Mouse (Mus musculus) natural killer cell, adult 2 months (primary cell): Measurements from ENCODE around the gene Atp6ap1.

Experiments
- DNase-seq, 2 experiments: peaks; one replicate each; pipeline ENCODE4 v3.0.0; 2022; ENCODE audit warnings: low spot score in 2 of 2

Atp6ap1 gene

GRCm38 (mm10) chrX:74296538-74297448 lies at the start of gene Atp6ap1:
Gene Atp6ap1, plus strand, starts transcription at chrX:74297097.
- peak; percentile 90 to 94 for DNase-seq

DNA sequence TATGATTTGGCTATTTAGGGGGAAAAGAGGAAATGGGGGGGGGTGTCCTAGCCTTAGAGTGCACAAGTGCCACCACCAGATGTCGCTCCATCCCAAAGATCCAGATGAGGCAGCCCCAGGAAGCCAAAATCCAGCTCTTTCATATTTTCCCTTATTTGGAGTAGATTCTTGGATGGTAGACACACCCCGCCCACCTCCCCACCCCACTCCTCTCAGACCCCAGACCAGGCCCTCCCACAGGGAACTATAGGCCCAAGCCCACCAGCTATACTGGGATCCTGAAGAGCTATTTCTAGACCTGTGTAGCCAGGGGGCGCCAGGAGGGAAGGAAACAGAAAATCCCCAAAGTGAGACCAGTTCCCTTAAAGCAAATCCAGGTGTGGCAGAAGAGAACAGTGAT lies 48.2 kb upstream of the Atp6ap1 start:
- DNase-seq: peak; percentile 23 to 44

DNA sequence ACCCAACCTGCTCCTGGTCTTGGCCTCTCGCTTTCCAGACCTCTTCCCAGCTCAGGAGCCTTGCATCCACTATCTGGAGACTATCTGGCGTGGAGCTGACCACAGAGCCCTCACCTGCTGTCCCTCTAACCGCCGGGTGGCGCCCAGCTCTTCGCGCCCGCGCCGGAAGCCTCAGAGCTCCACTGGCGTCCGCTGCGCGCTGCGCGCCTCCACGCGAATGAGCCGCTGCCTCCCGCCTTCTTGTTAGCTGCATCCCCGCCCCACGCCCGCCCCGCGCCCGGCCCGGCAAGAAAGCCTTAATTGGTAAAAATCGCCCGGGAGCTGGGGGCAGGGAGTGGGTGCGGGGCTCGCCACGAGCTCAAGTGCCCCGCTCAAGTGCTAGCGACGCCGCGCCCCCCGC lies 47.3 kb upstream of the Atp6ap1 start, which contains the start of gene Flna:
TSS of gene Flna (minus strand) at position 206 of the 400 bp plus-strand sequence.
- peak; percentile 50 to 61 for DNase-seq

DNA sequence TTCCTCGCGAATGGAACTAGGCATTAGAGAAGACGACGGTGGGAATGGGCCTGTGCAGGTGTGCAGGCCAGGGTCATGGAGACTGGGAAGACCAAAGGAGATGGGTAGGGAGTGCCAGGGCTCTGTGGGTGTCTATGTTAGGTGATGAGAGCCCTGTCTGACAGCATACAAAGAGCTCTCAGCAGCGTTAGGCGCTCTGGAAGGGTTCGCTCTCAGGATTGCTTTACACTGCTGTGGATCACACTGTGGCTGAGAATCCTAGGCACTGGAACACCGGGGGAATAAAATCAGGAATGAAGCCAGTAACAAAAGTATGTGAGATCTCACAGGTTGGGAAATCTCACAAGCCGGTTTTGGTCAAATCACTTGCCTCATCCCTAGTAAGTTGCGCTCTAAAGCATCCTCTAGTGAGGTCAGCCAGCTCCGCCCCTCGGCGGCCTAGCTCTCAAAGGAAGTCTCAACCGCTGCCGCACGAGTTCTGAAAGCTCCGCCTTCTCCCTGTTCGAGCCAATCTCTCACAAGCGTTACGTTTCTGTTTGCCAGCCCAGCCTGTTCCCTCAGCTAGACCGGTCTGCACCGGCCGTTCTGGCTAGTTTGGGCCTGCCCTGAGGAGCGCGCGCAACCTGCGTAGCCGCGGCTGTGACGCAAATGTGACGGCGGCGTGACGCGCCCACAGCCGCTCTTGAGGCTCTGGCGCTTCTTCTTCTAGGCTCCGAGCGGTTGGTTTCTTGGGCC lies 42.6 kb upstream of the Atp6ap1 start, which contains the start of gene Emd:
TSS of gene Emd (plus strand) at position 535 of the 735 bp plus-strand sequence.
- DNase-seq: peak; percentile 91 to 93

GRCm38 (mm10) chrX:74254888-74255565 lies 41.9 kb upstream of the Atp6ap1 start:
- DNase-seq: peak in 1 of 2 experiments; percentile 8

- DNase-seq: no peak
Measured at GRCm38 (mm10) chrX:74257746-74258145, 39.2 kb upstream of the Atp6ap1 start.

DNA sequence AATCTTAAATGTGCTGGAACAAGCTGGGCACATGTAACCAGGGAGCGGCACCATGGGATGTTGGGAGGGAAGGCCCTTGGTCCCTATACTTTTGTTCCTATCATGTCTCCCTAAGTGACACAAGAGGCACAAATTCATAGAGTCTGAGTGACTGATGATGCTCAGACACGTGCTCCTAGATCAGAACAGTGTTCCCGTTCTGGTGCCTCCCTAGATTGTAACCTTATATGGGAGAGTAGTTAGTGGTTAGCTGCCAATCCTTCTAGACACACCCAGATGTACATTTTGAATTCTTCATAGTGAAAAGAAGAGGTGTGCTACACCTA lies 27.2 kb upstream of the Atp6ap1 start:
- DNase-seq: no peak

DNA sequence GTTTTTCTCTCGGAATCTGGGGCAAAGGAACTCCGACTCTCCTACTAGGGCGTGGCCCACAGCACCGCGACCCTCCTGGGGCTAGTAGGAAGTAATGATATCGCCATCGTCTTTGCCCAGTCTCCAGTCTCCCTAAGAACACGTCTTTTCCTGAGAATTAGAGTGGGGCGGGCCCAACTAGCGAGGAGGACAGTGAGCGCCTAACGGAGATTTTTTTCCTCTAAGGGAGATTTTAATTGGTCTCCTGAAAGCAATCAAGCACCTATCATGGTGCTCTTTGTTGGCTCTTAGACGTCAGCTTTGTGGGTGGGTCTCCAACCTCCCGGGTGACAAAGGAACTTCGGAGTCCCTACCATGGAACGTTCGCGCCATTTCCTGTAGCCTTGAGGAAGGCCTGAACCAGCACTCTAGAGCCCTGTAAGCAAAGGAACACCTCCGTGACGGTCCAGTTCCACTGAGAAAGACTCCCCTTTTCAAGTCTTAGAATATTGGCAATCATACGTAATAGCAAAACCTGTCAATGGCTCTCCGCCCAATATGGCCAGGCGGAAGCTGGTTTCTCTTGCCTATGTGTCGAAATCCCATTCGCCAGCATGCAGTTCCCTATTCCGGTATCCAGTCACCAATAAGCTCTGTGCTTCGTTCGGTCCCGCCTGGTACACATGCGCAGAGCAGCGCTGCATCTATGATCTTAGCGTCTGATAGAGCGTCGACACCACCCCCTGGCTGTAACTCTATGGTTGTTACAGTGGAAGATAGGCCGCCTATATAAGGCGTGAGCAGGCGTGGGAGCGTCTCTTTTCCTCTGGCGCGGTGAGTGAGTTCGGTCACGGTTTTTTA lies 26.6 kb upstream of the Atp6ap1 start, which contains the start of gene Rpl10:
TSS of gene Rpl10 (plus strand) at position 751 of the 840 bp plus-strand sequence.
- DNase-seq: peak; percentile 92 to 94

- peak; percentile 49 to 64 for DNase-seq
Measured at GRCm38 (mm10) chrX:74270902-74271551, 25.9 kb upstream of the Atp6ap1 start.

GRCm38 (mm10) chrX:74273422-74274322 lies 23.2 kb upstream of the Atp6ap1 start:
- no peak for DNase-seq

- no peak for DNase-seq
Measured at GRCm38 (mm10) chrX:74277916-74278315, 19.0 kb upstream of the Atp6ap1 start.

GRCm38 (mm10) chrX:74281041-74281731 lies 15.7 kb upstream of the Atp6ap1 start:
- DNase-seq: no peak

DNA sequence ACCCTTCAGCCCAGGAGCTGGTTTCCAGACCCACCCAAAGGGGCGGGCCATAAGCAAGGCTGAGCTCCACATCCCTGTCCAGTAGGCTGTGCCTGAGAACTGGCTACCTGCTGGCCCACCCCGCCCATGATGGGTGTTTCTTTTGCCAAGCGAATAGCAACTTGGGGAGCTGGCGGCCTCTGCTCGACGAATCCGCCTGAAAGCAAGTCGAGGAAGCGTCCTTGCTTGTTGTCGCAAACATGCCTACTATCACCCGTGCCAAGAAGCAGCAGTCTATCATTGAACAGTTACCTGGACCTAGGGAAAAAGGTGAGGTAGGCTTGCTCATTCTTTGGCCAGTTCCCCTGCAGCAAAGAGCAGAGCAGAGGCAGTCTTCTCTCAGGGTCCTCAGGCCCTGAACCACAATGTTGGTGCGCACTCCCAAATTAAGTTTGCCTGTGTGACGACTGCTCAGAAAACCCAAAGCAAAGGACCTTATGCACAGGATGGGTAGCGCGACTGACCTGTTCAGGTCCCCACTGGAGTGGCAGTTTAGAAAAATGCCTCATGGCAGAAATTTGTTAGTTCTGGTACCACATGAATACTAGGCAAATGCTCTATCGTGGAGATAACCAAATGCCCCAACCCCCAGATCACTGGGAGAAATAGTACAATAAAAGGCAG lies 15.0 kb upstream of the Atp6ap1 start, which contains the start of the genes Taz and Dnase1l1:
TSS of gene Taz (plus strand) at position 181 of the 663 bp plus-strand sequence.
TSS of gene Dnase1l1 (minus strand) at position 606 of the 663 bp plus-strand sequence.
- peak; percentile 53 to 55 for DNase-seq

DNA sequence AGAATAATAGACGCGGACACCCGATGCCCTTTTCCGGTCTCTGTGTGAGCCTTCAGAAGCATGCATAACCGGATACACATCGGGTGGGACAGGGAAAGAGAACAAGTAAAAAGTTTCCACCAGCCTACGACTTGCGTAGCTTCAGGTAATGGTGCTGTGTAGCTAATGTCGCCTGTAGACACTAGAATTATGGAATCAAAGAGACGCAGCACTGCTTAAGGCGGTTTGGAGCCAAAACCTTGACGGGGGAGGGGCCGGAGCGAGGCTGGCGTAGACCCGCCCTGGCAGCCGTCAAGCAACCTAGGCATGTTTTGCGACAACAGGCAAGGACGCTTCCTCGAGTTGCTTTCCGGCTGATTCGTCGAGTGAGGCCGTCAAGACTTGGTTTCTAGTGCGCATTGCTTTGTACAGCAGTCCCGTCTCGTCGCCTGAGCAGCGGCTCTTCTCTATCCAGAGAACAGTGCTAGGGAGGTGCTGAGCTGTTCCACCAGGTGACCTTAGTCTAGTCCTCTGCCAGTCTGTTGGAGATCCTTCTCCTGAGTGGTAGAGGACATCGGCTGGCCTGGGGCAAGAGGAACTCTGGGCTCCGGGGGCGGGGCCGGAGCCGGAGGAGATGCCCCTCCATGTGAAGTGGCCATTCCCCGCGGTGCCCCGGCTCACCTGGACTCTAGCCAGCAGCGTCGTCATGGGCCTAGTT lies 14.4 kb upstream of the Atp6ap1 start:
- DNase-seq: peak; percentile 66 to 78

DNA sequence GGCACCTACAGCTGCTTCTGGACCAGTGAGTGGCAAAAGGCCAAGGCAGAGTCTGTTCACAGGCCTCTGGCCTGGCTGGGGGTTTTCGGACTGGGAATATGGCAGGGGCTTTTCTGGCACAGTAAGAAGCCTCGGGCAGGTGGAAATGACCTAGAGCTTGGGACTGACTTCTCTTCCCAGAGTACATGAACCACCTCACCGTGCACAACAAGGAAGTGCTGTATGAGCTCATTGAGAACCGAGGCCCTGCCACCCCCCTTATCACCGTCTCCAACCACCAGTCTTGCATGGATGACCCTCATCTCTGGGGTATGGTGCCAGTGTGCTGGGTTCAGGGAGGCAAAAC lies 13.8 kb upstream of the Atp6ap1 start:
- no peak for DNase-seq

DNA sequence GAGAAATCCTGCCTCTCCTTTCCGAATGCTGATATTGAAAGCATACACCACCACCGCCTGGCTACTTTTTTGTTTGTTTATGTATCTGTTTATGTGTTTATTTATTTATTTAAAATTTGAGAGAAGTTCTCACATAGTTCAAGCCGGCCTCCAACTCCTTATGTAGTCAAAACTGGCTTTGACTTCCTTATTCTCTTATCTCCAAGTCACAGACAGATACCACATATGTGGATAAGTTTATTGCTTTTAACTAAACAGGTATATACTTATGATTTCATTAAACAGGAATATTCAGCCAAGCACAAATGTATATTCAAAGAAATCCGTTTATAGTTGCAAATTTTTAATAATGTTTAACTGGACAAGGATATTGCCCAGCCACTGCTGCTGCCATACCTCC lies 3.5 kb upstream of the Atp6ap1 start:
- DNase-seq: no peak

DNA sequence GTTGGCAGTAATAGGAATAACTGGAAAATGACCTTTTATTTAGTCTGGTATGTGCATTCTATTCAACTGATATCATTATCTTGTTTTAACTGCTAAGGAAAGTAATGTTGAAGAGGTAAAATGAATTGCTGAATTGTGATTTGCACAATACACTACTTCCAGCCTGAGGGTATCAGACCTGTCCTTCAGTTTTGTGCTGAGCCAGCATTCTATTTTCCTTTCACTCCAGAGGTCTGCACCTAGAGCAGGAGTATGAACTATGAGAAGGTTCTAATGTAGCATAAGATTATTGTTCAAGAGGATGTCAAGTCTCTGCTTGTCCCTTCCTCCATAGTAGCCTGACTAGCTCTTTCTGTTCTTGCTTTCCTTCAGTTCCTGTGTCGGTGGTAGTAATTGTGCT lies 1.5 kb downstream of the Atp6ap1 start:
- DNase-seq: no peak

DNA sequence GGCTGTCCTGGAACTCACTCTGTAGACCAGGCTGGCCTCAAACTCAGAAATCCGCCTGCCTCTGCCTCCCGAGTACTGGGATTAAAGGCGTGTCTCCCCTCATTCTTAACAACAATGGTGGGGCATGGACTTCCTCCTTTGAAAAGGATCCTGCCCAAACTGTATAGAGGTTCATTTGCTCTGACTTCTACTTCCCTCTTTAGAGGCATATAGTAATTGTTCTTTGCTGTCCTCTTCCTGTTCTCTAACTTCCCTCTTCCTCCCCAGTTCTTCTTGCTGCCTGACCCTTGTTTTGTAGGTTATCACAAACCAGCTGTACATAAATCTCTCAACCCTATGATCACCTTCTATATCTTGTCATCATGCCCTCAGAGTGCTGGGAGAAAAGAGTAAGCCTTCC lies 2.8 kb downstream of the Atp6ap1 start:
- DNase-seq: no peak
